Mouse (Mus musculus) heart, embryonic 16.5 days (tissue): ENCODE data around the gene Clec11a. TPM values are rescaled to one million over a fixed set of nuclear protein-coding genes. Genes with fewer than 3 reads are reported as not detected.

Experiments
- ATAC-seq: fragments of 200-750 bp; cut with Nextera tagmentation; replicated peaks from 2 replicates; pipeline ENCODE4 v1.8.0; 2017; ENCODE audit warnings: moderate number of reproducible peaks; ENCODE audit not compliant: insufficient read depth, low FRiP score; ENCODE audit errors: extremely low read depth
- H3K27ac ChIP-seq: fragments of 300-500 bp; sonication (generic); 2 replicates; pipeline ENCODE4 v1.5.1; 2014; ENCODE audit warnings: mild to moderate bottlenecking, low read length, control low read depth, moderate library complexity
- H3K27me3 ChIP-seq: fragments of 300-500 bp; sonication (generic); 2 replicates; pipeline ENCODE4 v1.6.1; 2014; ENCODE audit warnings: low read length, mixed read lengths; ENCODE audit not compliant: control insufficient read depth, insufficient read depth
- H3K36me3 ChIP-seq: fragments of 300-500 bp; sonication (generic); 2 replicates; pipeline ENCODE4 v1.6.1; 2014; ENCODE audit not compliant: control insufficient read depth, insufficient read depth
- H3K4me1 ChIP-seq: fragments of 300-500 bp; sonication (generic); 2 replicates; pipeline ENCODE4 v1.6.1; 2014; ENCODE audit warnings: low read length, mixed read lengths; ENCODE audit not compliant: control insufficient read depth, insufficient read depth
- H3K4me2 ChIP-seq: fragments of 300-500 bp; sonication (generic); 2 replicates; pipeline ENCODE4 v1.6.1; 2014; ENCODE audit warnings: low read depth, mild to moderate bottlenecking, control low read depth, low read length
- H3K4me3 ChIP-seq: fragments of 300-500 bp; sonication (generic); 2 replicates; pipeline ENCODE4 v1.5.1; 2014; ENCODE audit warnings: mild to moderate bottlenecking, control low read depth, low read length
- H3K9ac ChIP-seq: fragments of 300-500 bp; sonication (generic); 2 replicates; pipeline ENCODE4 v1.6.1; 2014; ENCODE audit warnings: low read length, control low read depth
- H3K9me3 ChIP-seq: fragments of 300-500 bp; sonication (generic); replicated peaks from 2 replicates; pipeline ENCODE4 v1.6.1; 2016; ENCODE audit warnings: low read length; ENCODE audit not compliant: control insufficient read depth
- WGBS: fragments of 180-500 bp; shearing (Covaris S2); extraction: QIAGEN DNeasy Blood & Tissue Kit; methylation state at CpG from one replicate; pipeline ENCODE4 v1.1.7; 2014; 5-methylcytosine and 5-hydroxymethylcytosine counted together
- polyA plus RNA-seq: library from polyadenylated mRNA; unstranded; fragments of >200 nt; fragmentation: Nextera tagmentation; extraction: Ambion mirVana; gene quantifications from 2 replicates; pipeline ENCODE4 v1.2.1, GENCODE M21; 2015

Gene Clec11a
- polyA plus RNA-seq, 1 experiment from 2014 or later, result 1.8 TPM

DNA sequence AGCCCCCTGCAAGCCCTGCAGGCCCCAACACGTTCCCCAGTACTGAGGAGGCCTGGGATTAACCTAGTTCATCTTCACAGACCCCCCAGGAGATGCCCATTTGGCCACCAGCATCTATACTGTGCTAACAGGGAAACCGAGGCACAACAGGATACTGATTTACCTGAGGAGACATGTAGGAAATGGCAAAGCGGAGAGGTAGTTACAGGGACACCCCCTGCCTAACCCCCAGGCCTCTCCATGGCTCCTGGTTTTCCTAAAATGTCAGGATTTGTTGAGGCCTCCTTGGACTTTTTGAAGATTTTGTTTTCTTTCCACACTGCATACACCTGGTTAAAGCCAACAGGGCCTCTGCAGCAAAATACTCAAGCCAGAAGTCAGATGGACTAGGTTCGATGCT lies 49.4 kb downstream of the Clec11a start, which contains the start of gene Acp4:
Acp4 (minus strand) TSS at position 101 of the 400 bp plus-strand sequence.
- H3K27me3 ChIP-seq, result peaks cover 7% of the 10 kb centered on the region; the same call in 1 of the 2 replicates
- ATAC-seq, result no peak
- 70% methylated on average over 4 of the region's 4 CpGs for WGBS
- H3K4me1 ChIP-seq, result peaks cover 5% of the 10 kb centered on the region; the same call in 1 of the 2 replicates
- no peak within 1 kb of the TSS for H3K4me3 ChIP-seq
- no peaks in the 10 kb centered on the region for H3K9me3 ChIP-seq
- no peak within 1 kb of the TSS for H3K27ac ChIP-seq
- no peak within 1 kb of the TSS for H3K4me2 ChIP-seq
- peaks cover 11% of the 10 kb centered on the region; the same call in 1 of the 2 replicates for H3K36me3 ChIP-seq
- no peak within 1 kb of the TSS for H3K9ac ChIP-seq

DNA sequence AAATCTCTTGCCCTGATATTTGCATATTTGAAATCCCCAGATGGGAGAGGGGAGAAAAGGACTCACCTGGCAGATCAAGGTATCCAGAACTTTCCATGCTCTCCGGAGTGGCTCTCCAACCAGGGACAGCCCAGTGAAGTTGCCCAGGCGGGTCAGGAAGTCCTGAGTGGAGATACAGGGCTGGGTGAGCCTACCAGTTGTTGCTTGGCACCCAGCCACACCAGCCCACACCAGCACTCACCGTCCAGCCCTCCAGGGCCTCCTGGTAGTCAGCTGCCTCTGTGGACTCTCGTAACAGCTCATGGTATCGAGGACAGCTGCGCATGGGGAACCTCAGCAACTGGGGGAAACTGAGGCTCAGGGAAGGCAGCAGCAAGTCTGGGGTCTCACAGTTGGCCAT lies 51.8 kb downstream of the Clec11a start:
- Histone ChIP-seq H3K4me2 (no peak overlapping the region), H3K4me1 (peaks cover 5% of the 10 kb centered on the region; the same call in 1 of the 2 replicates), H3K9me3 (no peaks in the 10 kb centered on the region), H3K36me3 (peaks cover 18% of the 10 kb centered on the region), H3K27ac (no peak overlapping the region), H3K4me3 (no peak overlapping the region), H3K9ac (no peak overlapping the region), H3K27me3 (no peaks in the 10 kb centered on the region)
- WGBS, result 49% methylated on average over 6 of the region's 6 CpGs
- ATAC-seq, result no peak

DNA sequence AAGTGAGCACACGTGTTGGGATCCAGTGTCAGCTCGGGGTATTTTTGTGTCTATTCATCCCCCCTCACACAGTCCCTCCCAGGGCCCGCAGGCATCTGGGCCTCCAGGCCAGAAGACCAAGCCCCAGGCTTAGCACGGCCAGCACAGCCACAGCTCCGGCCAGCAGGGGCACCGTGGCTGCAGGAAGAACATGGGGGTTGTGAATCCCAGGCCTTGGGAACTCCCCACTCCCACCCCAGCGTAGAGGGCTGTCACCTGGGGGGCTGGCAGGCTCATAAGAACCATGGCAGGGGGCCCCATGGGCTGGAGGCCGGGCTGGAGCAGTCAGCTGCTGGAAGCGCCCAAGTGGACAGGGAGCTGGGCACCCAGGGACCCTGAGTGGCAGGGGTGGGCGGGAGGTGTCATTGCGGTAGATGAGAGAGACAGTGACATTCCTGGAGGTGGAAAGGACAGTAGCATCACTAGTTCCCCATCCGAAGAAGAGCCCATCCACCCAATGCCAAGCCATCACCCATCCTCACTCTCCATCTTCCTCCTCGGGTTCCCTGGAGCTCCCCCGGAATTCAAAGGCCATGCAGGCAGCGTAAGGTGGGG lies 53.6 kb downstream of the Clec11a start:
- WGBS, result 67% methylated on average over 15 of the region's 15 CpGs

More for the DNA sequence above, 53.6 kb downstream of the Clec11a start:
- Histone ChIP-seq H3K9ac (no peak overlapping the region), H3K36me3 (peaks cover 30% of the 10 kb centered on the region), H3K4me3 (no peak overlapping the region), H3K27me3 (no peaks in the 10 kb centered on the region), H3K4me2 (no peak overlapping the region), H3K27ac (no peak overlapping the region), H3K4me1 (peaks cover 9% of the 10 kb centered on the region), H3K9me3 (no peaks in the 10 kb centered on the region)
- ATAC-seq, result no peak

Other genes with a start within 250 kb of the Clec11a start
- gene Klk1b21, start 204.6 kb downstream of the Clec11a start, polyA plus RNA-seq, result not detected in 2 replicates
- not detected in 2 replicates for gene Klk1b22, start 194.2 kb downstream of the Clec11a start, polyA plus RNA-seq
- not detected in 2 replicates for gene Klk1b16, start 170.1 kb downstream of the Clec11a start, polyA plus RNA-seq
- gene Klk1b24, start 118.7 kb downstream of the Clec11a start, polyA plus RNA-seq, result not detected in 2 replicates
- not detected in 2 replicates for gene Klk1b3, start 108.7 kb downstream of the Clec11a start, polyA plus RNA-seq
- gene Klk1b4, start 99.5 kb downstream of the Clec11a start, polyA plus RNA-seq, result not detected in 2 replicates
- gene Klk1b5, start 91.0 kb downstream of the Clec11a start, polyA plus RNA-seq, result not detected in 2 replicates
- 0.25 TPM in 1 of 2 replicates, not detected in the other for gene Klk1, start 81.5 kb downstream of the Clec11a start, polyA plus RNA-seq
- gene Gm36864, start 70.7 kb downstream of the Clec11a start, polyA plus RNA-seq, result not detected in 2 replicates
- 0.95 and 1.2 TPM in 2 replicates for gene 1700028J19Rik, start 60.2 kb downstream of the Clec11a start, polyA plus RNA-seq
- gene 2410002F23Rik, start 60.2 kb downstream of the Clec11a start, polyA plus RNA-seq, result 73.1 and 78.4 TPM in 2 replicates
- gene Acp4, start 49.5 kb downstream of the Clec11a start, polyA plus RNA-seq, result not detected in 2 replicates
- gene Gm15517, start 45.5 kb downstream of the Clec11a start, polyA plus RNA-seq, result not detected in 2 replicates
- 0.55 and 0.66 TPM in 2 replicates for gene Shank1, start 3.4 kb upstream of the Clec11a start, polyA plus RNA-seq
- 0.62 and 0.70 TPM in 2 replicates for gene Syt3, start 77.2 kb upstream of the Clec11a start, polyA plus RNA-seq
- gene 1700008O03Rik, start 78.9 kb upstream of the Clec11a start, polyA plus RNA-seq, result 0.32 and 0.41 TPM in 2 replicates
- gene Lrrc4b, start 122.1 kb upstream of the Clec11a start, polyA plus RNA-seq, result 1.2 and 1.3 TPM in 2 replicates
- 0.62 and 1.2 TPM in 2 replicates for gene Aspdh, start 158.5 kb upstream of the Clec11a start, polyA plus RNA-seq
- 157 and 169 TPM in 2 replicates for gene Josd2, start 161.1 kb upstream of the Clec11a start, polyA plus RNA-seq
- gene Emc10, start 189.6 kb upstream of the Clec11a start, polyA plus RNA-seq, result 87.9 and 88.7 TPM in 2 replicates
- 6.8 and 7.6 TPM in 2 replicates for gene Fam71e1, start 189.7 kb upstream of the Clec11a start, polyA plus RNA-seq
- 4.5 and 4.6 TPM in 2 replicates for gene Mybpc2, start 217.8 kb upstream of the Clec11a start, polyA plus RNA-seq
- 4.0 and 5.9 TPM in 2 replicates for gene Spib, start 225.2 kb upstream of the Clec11a start, polyA plus RNA-seq
- 61.1 and 70.5 TPM in 2 replicates for gene Pold1, start 241.9 kb upstream of the Clec11a start, polyA plus RNA-seq
- gene Nr1h2, start 247.0 kb upstream of the Clec11a start, polyA plus RNA-seq, result 64.3 and 73.5 TPM in 2 replicates